Mouse (Mus musculus) embryonic facial prominence, embryonic 15.5 days (tissue): Measurements from ENCODE around the gene Xxylt1. TPM values are rescaled to one million over a fixed set of nuclear protein-coding genes. Genes with fewer than 3 reads are reported as not detected.
"Not testable (repeated sequence)": the region's sequence is repeated elsewhere in the genome, so short reads cannot be mapped to it uniquely, and the experiment has no call there.

Experiments
- ATAC-seq: fragments of 200-750 bp; cut with Nextera tagmentation; 2 replicates; pipeline ENCODE4 v1.8.0; 2017; ENCODE audit warnings: low read depth, moderate TSS enrichment; ENCODE audit not compliant: insufficient number of reproducible peaks, low FRiP score, low TSS enrichment
- H3K27ac ChIP-seq: fragments of 300-500 bp; sonication (generic); replicated peaks from 2 replicates; pipeline ENCODE4 v1.5.1; 2015; ENCODE audit warnings: mild to moderate bottlenecking, inconsistent platforms
- H3K27me3 ChIP-seq: fragments of 300-500 bp; sonication (generic); 2 replicates; pipeline ENCODE4 v1.6.1; 2015; ENCODE audit warnings: inconsistent platforms
- H3K36me3 ChIP-seq: fragments of 300-500 bp; sonication (generic); 2 replicates; pipeline ENCODE4 v1.6.1; 2015; ENCODE audit warnings: mild to moderate bottlenecking, inconsistent platforms
- H3K4me1 ChIP-seq: fragments of 300-500 bp; sonication (generic); 2 replicates; pipeline ENCODE4 v1.6.1; 2015; ENCODE audit warnings: inconsistent platforms
- H3K4me2 ChIP-seq: fragments of 300-500 bp; sonication (generic); replicated peaks from 2 replicates; pipeline ENCODE4 v1.6.1; 2015; ENCODE audit warnings: mild to moderate bottlenecking, inconsistent platforms
- H3K4me3 ChIP-seq: fragments of 300-500 bp; sonication (generic); replicated peaks from 2 replicates; pipeline ENCODE4 v1.5.1; 2015; ENCODE audit warnings: mild to moderate bottlenecking, inconsistent platforms
- H3K9ac ChIP-seq: fragments of 300-500 bp; sonication (generic); 2 replicates; pipeline ENCODE4 v1.6.1; 2015; ENCODE audit warnings: inconsistent platforms
- H3K9me3 ChIP-seq: fragments of 300-500 bp; sonication (generic); replicated peaks from 2 replicates; pipeline ENCODE4 v1.6.1; 2016; ENCODE audit warnings: inconsistent platforms
- WGBS: fragments of 180-500 bp; shearing (Covaris S2); methylation state at CpG from one replicate; pipeline ENCODE4 v1.1.7; 2015; 5-methylcytosine and 5-hydroxymethylcytosine counted together
- polyA plus RNA-seq: library from polyadenylated mRNA; unstranded; fragments of >200 nt; fragmentation: Nextera tagmentation; extraction: Ambion mirVana; gene quantifications from 2 replicates; pipeline ENCODE4 v1.2.1, GENCODE M21; 2015

The Xxylt1 gene
- polyA plus RNA-seq, 1 experiment from 2014 or later: 18.3 TPM

DNA sequence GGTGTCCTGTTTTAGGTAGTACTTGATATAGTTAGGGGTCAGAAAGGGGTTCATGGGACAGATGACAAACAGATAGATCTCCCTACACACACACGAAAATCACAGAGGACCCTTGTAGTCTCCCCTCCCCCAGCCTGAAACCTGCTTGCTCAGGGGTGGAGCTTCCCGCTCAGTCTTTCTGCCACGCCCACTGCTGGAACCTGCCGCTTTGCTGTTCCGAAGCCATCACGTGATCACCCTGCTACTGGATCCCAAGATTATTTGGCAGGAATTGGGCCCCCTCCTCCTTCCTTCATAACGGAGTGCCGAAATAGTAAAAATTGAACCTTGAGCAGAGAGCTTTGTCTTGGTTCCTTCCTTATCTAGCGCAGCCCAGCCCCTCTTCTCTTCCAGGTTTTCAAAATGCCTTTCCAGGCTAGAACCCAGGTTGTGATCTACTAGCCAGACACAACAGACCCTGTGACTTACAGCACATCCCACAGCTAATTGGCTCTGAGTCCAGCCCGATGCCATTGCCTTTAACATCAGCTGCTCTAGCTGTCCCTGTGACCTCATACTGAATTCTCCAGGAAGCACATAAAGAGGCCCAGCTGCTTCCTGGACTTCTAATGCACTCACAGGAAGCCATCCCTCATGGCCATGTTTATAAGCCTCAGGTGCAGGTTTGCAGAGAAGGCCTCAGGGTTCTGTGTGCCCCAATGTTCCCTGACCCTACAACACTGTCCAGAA lies 77.5 kb downstream of the Xxylt1 start:
- peaks cover 40% of the 10 kb centered on the region for H3K4me1 ChIP-seq
- H3K27me3 ChIP-seq, H3K9ac ChIP-seq, H3K9me3 ChIP-seq, H3K4me3 ChIP-seq, H3K36me3 ChIP-seq: not testable (repeated sequence)
- ATAC-seq: 0 out of 2 replicates have a peak, but pooled peaks have one; percentile 50
- H3K4me2 ChIP-seq: peak overlapping the region; percentile 31; the same call in 1 of the 2 replicates
- WGBS: 10% methylated on average over 10 of the region's 10 CpGs
- H3K27ac ChIP-seq: 0 out of 2 replicates have a peak overlapping the region, but pooled peaks have one; percentile 1

DNA sequence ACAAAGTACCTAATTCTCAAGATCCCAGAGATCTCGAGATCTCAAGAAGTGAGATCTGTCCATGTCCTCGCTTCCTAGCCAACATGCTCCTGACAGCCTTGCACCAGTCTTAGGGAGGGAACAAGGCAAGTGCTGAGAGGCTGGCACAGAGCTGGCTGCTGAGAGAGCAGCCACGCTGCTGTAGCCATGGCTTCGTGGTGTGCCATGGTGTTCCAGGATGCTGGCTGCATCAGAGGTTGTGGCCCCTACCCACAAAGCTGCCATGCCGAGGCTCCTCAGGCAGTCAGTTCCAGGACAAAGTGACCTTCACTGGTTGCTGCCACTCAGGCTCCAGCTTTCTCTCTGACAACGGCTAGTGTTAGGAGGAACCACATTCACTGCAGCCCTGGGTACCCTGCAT lies 78.3 kb downstream of the Xxylt1 start:
- Histone ChIP-seq H3K9me3 (no peaks in the 10 kb centered on the region), H3K27ac (no peak overlapping the region), H3K9ac (no peak overlapping the region), H3K36me3 (0 out of 2 replicates have a peak, but pooled peaks cover 4% of the 10 kb centered on the region), H3K4me2 (no peak overlapping the region), H3K4me3 (no peak overlapping the region), H3K27me3 (no peaks in the 10 kb centered on the region), H3K4me1 (peaks cover 33% of the 10 kb centered on the region)
- ATAC-seq: no peak
- 61% methylated on average over 6 of the region's 6 CpGs for WGBS

DNA sequence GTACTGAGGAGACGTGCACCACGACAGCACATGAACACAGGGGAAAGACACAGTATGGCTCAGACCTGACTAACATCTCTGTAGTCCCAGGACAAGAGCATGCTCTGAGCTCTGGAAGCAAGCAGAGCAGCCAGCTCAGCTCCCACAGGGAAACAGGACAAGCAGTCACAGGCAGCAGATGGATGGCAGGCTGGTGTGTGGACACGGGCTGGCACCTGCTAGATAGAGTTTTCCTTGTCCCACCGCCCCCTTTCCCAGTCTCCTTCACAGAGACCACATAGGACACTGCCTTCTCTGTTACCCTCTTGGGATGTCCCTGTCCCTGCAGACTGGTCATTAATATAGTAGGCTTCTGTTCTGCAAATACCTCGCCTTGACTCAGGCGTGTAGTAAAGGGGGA lies 79.1 kb downstream of the Xxylt1 start:
- Histone ChIP-seq H3K4me3 (no peak overlapping the region), H3K9me3 (no peaks in the 10 kb centered on the region), H3K4me2 (no peak overlapping the region), H3K36me3 (no peaks in the 10 kb centered on the region), H3K4me1 (peaks cover 24% of the 10 kb centered on the region), H3K27ac (no peak overlapping the region), H3K27me3 (no peaks in the 10 kb centered on the region), H3K9ac (no peak overlapping the region)
- ATAC-seq: no peak
- WGBS: 84% methylated on average over 6 of the region's 6 CpGs

DNA sequence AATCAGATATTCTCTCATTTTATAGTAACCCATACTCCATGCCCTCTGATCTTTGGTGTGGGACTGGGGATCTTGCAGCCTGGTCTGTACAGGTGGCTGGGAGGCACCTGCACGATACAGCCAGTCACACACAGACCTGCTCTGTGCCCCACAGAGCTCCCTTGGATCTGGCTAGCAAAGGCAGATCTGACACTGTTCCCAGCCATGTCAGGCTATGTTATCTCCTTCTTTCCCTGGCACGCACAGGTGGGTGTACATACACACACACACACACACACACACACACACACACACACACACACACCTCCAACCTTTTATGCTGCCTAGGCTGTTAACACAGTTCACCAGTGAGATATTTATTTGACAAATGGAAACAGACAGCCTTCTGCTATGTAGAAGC lies 82.5 kb downstream of the Xxylt1 start:
- H3K9me3 ChIP-seq: no peaks in the 10 kb centered on the region
- H3K36me3 ChIP-seq: no peaks in the 10 kb centered on the region
- H3K4me2 ChIP-seq: no peak overlapping the region
- no peak overlapping the region for H3K4me3 ChIP-seq
- WGBS: 100% methylated on average over 1 of the region's 2 CpGs
- H3K9ac ChIP-seq: no peak overlapping the region
- H3K27ac ChIP-seq: no peak overlapping the region
- H3K27me3 ChIP-seq: no peaks in the 10 kb centered on the region
- ATAC-seq: no peak
- H3K4me1 ChIP-seq: peaks cover 11% of the 10 kb centered on the region

DNA sequence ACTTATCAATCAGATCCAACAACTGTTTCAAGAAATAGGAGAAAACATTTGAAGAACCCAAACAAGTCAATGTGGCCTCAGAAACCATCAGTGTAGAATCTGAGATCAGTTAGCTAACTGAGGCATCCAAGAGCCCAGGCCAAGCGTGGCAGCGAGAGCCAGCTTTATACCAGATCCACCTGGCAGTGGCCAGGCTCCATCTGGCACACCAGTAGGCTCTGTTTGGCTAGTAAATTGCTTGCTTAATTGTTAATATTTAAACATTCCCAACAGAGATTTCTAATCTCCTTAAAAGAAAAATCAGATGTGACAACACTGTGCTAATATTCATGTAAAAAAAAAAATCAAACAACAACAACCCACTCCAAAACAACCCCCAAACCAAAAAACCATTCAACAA lies 83.2 kb downstream of the Xxylt1 start:
- no peak overlapping the region for H3K9ac ChIP-seq
- no peak overlapping the region for H3K27ac ChIP-seq
- H3K4me1 ChIP-seq: peaks cover 4% of the 10 kb centered on the region
- no peak for ATAC-seq
- no peak overlapping the region for H3K4me3 ChIP-seq
- no peaks in the 10 kb centered on the region for H3K9me3 ChIP-seq
- 85% methylated on average over 2 of the region's 2 CpGs for WGBS
- H3K27me3 ChIP-seq: no peaks in the 10 kb centered on the region
- H3K36me3 ChIP-seq: no peaks in the 10 kb centered on the region
- no peak overlapping the region for H3K4me2 ChIP-seq

DNA sequence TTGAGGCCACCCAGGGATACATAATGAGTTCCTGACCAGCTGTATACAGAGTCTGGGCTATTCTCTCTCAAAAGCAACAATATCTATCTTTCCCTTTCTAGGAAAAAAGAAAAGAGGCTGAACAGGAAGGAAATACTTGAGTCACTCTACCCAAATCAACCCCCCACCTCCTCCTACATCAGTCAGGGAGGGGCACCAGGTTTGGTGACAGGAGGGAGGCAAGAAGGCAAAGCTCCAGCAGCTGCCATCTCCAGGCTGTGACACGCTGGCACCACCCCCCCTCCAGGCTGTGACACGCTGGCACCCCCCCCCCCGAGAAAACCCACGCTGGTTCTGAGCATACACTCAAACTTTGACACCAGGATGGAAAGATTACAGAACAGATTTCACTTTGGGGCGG lies 85.8 kb downstream of the Xxylt1 start:
- Histone ChIP-seq H3K4me1 (peaks cover 4% of the 10 kb centered on the region; the same call in 1 of the 2 replicates), H3K9ac (no peak overlapping the region), H3K27ac (no peak overlapping the region), H3K9me3 (no peaks in the 10 kb centered on the region), H3K4me3 (no peak overlapping the region), H3K36me3 (no peaks in the 10 kb centered on the region), H3K27me3 (no peaks in the 10 kb centered on the region), H3K4me2 (no peak overlapping the region)
- 63% methylated on average over 5 of the region's 5 CpGs for WGBS
- ATAC-seq: no peak

DNA sequence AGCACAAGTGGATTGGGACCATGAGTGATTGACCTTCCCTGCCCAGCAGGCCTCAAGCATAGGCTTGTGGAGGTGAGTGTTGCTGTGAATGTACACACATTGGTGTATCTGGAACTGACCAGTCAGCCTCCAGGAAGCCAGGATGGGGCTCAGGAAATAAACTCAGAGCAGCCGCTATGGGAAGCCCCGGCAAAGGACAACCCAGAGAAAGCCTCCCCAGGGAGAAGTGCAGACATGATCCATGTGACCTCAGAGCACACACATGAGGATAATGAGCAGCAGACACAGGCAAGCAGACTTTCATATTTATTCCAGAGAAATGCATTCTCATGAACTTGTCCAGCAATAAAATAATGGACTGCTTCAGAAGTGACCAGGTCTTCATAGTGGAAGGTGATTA lies 86.4 kb downstream of the Xxylt1 start:
- WGBS: 47% methylated on average over 2 of the region's 2 CpGs
- Histone ChIP-seq H3K36me3 (no peaks in the 10 kb centered on the region), H3K4me1 (peaks cover 4% of the 10 kb centered on the region; the same call in 1 of the 2 replicates), H3K4me3 (no peak overlapping the region), H3K4me2 (no peak overlapping the region), H3K9me3 (no peaks in the 10 kb centered on the region), H3K27me3 (no peaks in the 10 kb centered on the region), H3K9ac (no peak overlapping the region), H3K27ac (no peak overlapping the region)
- no peak for ATAC-seq

DNA sequence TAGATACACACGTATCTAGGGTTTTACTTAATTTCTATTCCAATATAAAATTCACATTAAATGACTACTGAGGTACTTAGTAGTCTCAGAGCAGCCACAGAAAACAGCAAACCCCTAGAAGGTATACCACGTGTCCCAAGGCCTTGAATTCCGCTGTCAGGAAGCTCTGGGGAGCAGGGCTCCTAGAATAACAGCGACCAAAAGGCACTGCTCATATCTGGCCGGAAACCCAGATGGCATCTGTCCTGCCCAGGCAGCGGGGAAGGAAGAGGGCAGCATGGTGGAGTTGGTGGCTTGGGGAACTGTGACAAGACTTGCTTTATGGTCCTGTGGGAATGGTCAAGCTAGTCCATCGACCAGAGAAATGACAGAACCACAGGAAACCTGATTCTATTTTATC lies 86.9 kb downstream of the Xxylt1 start:
- Histone ChIP-seq H3K9ac (no peak overlapping the region), H3K4me3 (no peak overlapping the region), H3K27ac (no peak overlapping the region), H3K27me3 (no peaks in the 10 kb centered on the region), H3K36me3 (no peaks in the 10 kb centered on the region), H3K4me1 (peaks cover 4% of the 10 kb centered on the region; the same call in 1 of the 2 replicates), H3K9me3 (no peaks in the 10 kb centered on the region), H3K4me2 (no peak overlapping the region)
- WGBS: 83% methylated on average over 7 of the region's 7 CpGs
- ATAC-seq: no peak

DNA sequence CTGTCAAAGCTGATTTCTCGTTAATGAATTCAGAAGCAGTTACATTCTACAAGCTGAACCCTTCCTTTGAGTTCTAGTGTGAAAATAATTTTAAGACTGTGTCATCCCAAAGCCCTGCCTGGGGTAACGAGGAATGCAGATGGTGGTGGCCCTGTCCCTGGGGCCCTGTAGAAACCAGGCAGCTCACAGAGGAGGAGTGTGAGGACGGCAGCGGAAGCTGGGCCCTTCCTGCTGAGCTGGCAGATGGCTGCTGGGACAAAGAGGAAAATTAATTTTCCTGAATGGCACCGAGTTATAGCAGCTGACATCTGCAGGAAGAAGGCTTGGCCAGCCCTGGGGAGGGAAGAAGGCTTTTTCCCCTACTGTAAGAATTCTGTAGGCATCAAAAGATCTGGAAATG lies 88.7 kb downstream of the Xxylt1 start:
- H3K4me1 ChIP-seq: peaks cover 4% of the 10 kb centered on the region; the same call in 1 of the 2 replicates
- no peaks in the 10 kb centered on the region for H3K9me3 ChIP-seq
- no peaks in the 10 kb centered on the region for H3K36me3 ChIP-seq
- ATAC-seq: no peak
- no peaks in the 10 kb centered on the region for H3K27me3 ChIP-seq
- WGBS: 44% methylated on average over 5 of the region's 5 CpGs
- H3K9ac ChIP-seq: no peak overlapping the region
- H3K4me3 ChIP-seq: no peak overlapping the region
- H3K27ac ChIP-seq: peak overlapping the region; percentile 39; the same call in 1 of the 2 replicates
- H3K4me2 ChIP-seq: no peak overlapping the region

DNA sequence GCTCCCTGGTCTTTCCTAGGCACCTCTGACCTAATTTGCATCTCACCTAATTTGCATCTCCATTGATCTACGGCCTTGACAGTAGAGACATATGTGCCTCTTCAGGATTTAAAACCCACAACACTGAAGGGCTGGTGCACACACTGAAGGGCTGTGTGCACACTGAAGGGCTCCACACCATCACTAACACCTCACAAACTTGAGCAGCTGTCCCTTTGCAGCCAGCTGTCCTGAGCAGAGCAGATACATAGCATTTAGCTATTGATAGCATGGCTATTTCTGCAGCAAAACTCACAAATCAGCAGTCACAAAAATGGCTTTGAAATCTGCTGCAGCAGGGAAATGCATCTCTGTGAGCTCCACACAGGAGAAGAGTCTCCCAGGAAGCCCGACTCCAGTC lies 90.6 kb downstream of the Xxylt1 start:
- Histone ChIP-seq H3K4me1 (peaks cover 8% of the 10 kb centered on the region; the same call in 1 of the 2 replicates), H3K27ac (no peak overlapping the region), H3K9ac (no peak overlapping the region), H3K4me2 (no peak overlapping the region), H3K4me3 (no peak overlapping the region), H3K36me3 (no peaks in the 10 kb centered on the region), H3K9me3 (no peaks in the 10 kb centered on the region), H3K27me3 (no peaks in the 10 kb centered on the region)
- no peak for ATAC-seq
- 47% methylated on average over 2 of the region's 2 CpGs for whole genome bisulfite sequencing

DNA sequence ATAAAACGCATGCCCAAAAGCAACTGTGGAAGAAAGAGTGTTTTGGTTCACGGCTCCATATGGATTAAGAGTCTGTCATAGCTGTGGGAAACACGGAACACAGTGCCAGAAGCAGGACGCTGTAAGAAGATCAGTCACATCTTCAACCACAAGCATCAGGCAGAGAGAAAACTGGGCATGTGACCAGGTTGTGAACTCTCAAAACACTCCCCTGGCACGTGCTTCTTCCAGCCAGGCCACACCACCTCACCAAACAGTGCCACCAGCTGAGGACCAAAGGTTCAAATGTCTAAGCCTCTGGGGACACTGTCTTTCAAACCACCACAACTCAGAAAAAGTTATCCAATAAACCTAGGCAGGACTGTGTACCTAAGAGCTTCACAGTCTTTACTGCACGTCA lies 93.0 kb downstream of the Xxylt1 start:
- Histone ChIP-seq H3K4me2 (no peak overlapping the region), H3K36me3 (no peaks in the 10 kb centered on the region), H3K9ac (no peak overlapping the region), H3K9me3 (no peaks in the 10 kb centered on the region), H3K4me1 (peaks cover 25% of the 10 kb centered on the region), H3K27me3 (no peaks in the 10 kb centered on the region), H3K4me3 (no peak overlapping the region), H3K27ac (no peak overlapping the region)
- no peak for ATAC-seq
- WGBS: 60% methylated on average over 6 of the region's 6 CpGs

DNA sequence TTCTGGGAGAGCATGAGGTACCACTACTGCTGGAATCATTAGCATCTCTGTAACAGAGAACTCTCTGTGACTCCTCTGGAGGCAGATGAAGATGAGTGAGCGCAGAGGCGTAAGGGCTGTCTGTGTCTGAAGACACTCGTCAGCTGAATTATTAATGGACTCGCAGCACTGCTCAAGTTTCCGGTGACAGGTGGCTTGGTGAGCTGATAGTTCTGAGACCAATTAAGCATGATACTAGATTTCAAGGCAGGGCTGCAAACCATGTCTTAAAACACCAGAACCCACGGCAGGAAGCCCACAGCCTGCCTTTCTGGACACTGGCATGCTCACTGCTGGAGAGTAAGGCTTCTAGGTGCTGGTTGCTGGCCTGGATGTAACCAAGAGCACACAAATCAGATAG lies 93.5 kb downstream of the Xxylt1 start:
- no peak for ATAC-seq
- Histone ChIP-seq H3K4me1 (peaks cover 24% of the 10 kb centered on the region), H3K27me3 (no peaks in the 10 kb centered on the region), H3K36me3 (no peaks in the 10 kb centered on the region), H3K9ac (no peak overlapping the region), H3K4me3 (no peak overlapping the region), H3K27ac (no peak overlapping the region), H3K4me2 (no peak overlapping the region), H3K9me3 (no peaks in the 10 kb centered on the region)
- 66% methylated on average over 6 of the region's 6 CpGs for WGBS
